Mouse (Mus musculus) neutrophil, adult 65 days (primary cell): ENCODE measurements around the gene 1110059E24Rik. TPM values are rescaled to one million over a fixed set of nuclear protein-coding genes. Genes with fewer than 3 reads are reported as not detected.

Experiments used
- total RNA-seq: library from RNA; stranded (reverse); gene quantifications from 2 replicates; pipeline ENCODE4 v1.2.4, GENCODE M21; 2023

The 1110059E24Rik gene
- 12.8 and 15.7 TPM in 2 replicates for total RNA-seq

GRCm38 (mm10) chr19:21652285-21653171 lies at the start of gene 1110059E24Rik:
Gene 1110059E24Rik, minus strand, starts transcription at chr19:21652976.

GRCm38 (mm10) chr19:21653172-21653981 lies 601 bp upstream of the 1110059E24Rik start, which contains the start of gene Abhd17b:
Gene Abhd17b, plus strand, starts transcription at chr19:21653185.

Other genes with a start within 250 kb of the 1110059E24Rik start
- 396 and 481 TPM in 2 replicates for gene Gda, start 179.5 kb downstream of the 1110059E24Rik start, total RNA-seq
- 20.3 and 26.4 TPM in 2 replicates for gene Abhd17b, start 209 bp upstream of the 1110059E24Rik start, total RNA-seq
- 25.9 and 30.9 TPM in 2 replicates for gene Cemip2, start 125.4 kb upstream of the 1110059E24Rik start, total RNA-seq